Mouse (Mus musculus) 416B (cell line): ENCODE measurements around the gene Kpnb1.
A peak's percentile ranks its signal among the peaks of the same experiment; 100 is the strongest.

Experiments used
- DNase-seq: peaks from one replicate; pipeline ENCODE4 v3.0.0; 2011; ENCODE audit warnings: low read depth

Gene Kpnb1

GRCm38 (mm10) chr11:97142159-97142608 lies 45.5 kb downstream of the Kpnb1 start:
- DNase-seq = peak; percentile 92

DNA sequence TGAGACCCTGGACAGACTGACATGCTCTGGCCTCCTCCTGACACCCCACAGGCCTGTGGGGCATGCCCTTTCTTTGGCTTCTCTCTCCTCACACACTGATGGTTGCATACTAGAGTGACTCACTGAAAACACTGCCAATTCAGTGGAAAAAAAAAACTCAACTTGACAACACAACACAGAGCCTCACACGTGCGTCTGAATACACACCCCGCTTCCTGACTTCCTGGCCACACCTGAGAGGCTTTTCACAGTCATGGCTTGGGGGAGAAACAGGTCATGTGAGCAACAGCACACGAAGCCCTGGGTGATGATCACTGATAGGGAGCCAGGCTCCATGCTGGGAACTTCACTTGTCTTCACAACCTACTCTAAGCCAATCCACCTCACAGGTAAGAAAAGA lies 46.9 kb downstream of the Kpnb1 start:
- no peak for DNase-seq

DNA sequence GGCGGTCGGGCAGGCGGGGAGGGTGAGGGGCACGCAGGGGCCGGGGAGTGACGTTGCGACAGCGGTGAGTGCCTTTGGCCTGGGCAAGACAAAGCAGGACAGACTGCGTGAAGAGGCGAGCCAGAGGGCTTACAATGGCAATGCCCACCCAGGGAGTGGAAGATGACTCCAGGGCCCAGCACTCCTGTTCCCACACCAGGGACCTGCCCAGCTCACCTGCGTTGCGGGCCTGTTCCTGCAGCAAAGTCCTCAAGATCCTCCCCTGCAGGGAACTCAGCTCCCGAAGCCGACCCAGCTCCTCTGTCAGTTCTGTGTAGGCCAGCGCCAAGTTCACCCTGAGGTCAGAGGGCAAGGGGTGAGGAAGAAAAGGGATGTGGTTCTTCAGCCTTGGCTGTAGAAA lies 48.4 kb downstream of the Kpnb1 start:
- no peak for DNase-seq

GRCm38 (mm10) chr11:97138554-97139226 lies 49.0 kb downstream of the Kpnb1 start:
- DNase-seq = no peak

GRCm38 (mm10) chr11:97133270-97133669 lies 54.4 kb downstream of the Kpnb1 start:
- DNase-seq = no peak

DNA sequence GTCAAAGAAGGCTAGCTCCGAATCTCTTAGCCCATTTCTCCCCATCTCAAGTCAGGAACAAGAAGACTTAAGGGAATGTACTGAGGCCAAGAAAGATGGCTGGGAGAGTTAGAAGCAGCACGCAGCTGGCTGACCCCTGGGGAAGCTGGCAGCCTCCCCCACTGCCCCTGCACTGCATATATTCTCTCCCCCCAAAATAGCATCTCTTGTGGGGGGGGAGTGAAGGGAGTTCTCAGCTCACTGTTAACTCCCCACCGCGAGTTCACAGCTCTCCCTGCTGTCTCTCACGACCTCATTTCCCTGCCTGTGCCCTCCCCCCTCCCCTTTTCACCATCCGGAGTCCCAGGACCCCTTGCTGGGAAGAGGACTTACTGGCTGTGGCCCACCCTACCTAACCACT lies 55.5 kb downstream of the Kpnb1 start:
- no peak for DNase-seq

GRCm38 (mm10) chr11:97131683-97132082 lies 56.0 kb downstream of the Kpnb1 start:
- DNase-seq = no peak

DNA sequence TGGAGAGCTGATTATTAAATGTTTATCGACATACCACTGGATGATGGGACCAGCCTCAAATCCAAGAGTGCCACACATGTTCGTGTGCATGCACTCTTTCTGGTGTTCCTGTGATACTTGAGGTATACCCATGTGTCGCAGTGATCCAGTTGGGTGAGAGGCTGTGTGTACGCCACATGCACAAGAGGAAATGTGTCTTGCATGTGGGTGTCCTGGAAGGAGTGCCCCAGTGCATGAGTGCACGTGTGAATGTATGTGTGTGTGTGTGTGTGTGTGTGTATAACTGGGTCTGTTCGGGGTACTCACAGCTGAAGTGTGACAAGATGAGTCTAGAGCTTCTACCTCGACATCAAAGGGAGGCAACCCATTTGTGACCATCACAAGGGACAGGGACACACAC lies 57.4 kb downstream of the Kpnb1 start:
- DNase-seq = no peak

GRCm38 (mm10) chr11:97128956-97129355 lies 58.7 kb downstream of the Kpnb1 start:
- DNase-seq = peak; percentile 39

DNA sequence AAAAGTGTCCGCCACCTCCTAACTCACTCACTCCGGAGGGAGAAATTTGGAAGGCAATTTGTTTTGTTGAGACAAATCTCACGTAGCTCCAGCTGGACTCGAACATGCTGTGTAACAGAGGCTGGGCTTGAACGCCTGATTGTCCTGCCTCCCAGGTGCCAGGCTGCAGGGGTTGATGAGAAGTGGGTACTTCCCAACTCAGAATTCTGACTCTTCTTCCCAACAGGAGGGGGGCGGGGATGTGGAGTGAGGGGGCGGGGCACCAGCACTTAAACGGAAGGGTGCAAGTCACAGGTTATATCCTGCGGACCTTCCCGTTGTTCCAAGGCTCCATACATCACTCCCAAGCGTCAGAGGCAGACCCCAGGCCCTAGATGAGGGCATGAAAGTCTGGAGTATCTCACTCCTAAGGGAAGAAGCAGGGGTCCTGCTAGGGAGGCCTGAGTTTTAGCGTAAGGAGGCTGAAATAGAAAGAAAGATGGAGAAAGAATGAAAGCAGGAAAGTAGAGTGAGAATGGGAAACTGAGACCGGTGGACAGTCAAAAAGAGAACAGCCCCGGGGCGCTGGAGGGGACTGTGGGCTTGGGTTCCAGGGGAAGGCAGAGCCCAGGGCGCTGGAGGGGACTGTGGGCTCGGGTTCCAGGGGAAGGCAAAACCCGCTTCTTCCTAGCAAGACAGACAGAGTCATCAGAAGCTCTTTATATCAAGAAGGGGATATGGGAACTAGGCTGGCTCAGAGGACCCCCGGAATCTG lies 60.0 kb downstream of the Kpnb1 start:
- no peak for DNase-seq

DNA sequence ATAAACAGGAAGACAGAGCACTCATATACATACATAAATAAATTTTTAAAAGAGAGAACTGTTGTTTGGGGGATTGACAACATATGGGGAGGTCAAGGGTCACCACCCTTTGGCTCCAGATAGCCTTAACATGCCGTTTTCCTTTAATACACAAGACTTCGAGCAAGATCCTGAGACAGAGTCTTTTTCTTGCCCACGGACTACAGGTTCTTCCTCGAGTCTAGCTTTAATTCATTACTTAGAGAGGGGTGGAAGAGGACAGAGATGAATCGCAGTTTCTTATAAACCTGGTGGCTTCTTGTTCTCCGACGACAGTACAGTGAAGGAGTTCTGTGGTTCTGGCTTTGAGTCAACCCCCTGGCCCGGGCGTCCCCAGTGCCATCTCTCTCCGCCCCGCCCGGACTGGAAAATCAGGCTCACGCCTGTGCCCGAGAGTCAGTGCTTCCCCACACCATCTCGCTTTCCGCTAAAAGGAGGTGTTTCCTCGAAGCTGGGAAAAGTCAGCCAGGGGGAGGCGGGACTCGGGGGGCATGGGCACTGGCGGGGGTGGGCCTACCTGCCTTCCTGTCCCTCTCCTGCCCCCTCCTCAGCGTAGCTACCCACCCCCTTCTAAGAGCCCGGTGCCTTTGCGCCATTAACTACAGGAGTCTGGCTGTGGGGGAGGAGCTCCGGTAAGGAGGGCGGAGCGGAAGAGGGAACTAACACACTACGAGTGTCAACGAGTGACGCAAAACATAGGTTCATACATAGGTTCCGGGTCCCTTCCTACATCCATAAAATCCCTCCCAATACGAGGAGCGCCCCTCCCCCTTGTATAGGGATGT lies 60.8 kb downstream of the Kpnb1 start:
- DNase-seq = no peak

DNA sequence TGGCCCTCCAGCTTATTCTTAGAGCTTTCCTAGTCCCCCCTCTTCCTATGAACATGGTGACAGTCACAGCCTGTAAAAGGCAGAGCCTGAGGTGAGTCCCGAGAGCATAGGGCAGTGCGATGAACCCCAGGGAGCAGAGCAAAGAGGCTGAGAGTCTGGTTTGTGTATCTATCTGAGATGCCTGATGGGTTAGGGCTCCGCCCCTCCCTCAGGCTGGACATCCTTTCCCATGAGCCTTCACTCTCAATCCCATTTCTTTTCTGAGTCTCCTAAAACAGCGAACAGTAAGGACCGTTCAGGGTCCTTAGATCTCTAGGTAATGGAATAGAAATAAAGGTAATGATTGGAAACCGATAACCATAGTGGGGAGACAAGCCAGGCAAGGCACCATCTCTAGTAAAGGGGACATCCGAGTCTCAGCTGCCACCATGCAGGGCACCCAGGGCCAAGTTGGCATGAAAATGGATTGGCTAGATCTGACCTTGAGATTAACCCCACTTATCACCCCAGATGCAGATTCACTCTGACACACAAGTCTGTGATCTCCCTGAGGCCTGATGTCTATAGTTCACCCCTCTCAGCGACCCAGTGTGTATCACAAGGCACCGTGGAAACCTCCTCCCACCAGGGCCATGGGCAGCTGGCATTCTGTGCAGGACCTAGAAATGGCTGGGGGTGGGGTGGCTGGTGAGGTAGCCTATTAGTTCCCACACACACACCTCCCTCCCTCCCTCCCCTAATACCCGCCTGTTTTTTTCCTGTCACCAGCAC lies 63.2 kb downstream of the Kpnb1 start:
- no peak for DNase-seq

- peak; percentile 50 for DNase-seq
These were observed 64.3 kb downstream of the Kpnb1 start for GRCm38 (mm10) chr11:97123282-97123890.

DNA sequence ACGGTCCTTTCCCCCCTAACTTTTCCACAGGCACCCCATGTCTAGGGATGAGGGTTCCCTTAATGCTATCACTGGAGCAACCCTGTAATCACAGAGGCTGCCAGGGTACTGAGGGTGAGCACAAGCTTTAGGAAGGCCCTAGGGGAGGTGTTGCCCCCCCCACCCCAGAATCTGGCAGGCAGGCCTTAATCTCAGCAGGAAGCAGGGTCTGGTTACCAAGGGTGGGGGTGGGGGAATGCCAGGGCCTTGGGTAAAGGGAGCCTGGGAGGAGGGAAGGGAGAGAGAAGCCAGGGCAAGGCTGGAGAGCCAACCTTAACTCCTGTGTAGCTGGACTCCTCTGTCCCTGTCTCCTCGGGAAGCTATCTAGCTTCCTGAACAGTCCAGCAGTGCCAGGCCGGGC lies 67.0 kb downstream of the Kpnb1 start:
- no peak for DNase-seq

- no peak for DNase-seq
These were observed 67.5 kb downstream of the Kpnb1 start for GRCm38 (mm10) chr11:97120221-97120620.

DNA sequence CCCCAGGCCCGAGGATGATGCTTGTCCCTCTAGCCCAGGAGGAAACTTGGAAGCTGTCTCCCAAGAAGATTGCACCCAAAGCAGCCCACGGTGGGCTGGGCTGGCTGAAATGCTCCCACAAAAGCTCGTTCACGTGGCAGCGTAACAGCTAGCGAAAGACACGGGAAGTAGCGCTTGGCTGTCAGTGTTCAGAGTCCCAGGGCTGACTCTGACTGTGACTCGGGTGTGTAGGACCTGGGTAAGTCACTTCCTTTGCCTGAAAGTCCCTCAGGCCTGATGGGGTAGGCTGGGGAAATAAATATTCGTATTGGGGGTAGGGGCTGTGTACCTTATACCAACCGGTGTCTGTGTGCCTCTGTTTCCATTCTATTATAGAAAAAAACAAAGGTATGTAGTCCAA lies 71.9 kb downstream of the Kpnb1 start:
- no peak for DNase-seq

GRCm38 (mm10) chr11:97114671-97115601 lies 72.7 kb downstream of the Kpnb1 start, which contains the start of gene Tbx21:
Gene Tbx21, minus strand, starts transcription at chr11:97115331.
- DNase-seq = no peak

- DNase-seq = no peak
These were observed 75.1 kb downstream of the Kpnb1 start for GRCm38 (mm10) chr11:97112519-97113125.
